Mouse (Mus musculus) G1E (cell line): Measurements from ENCODE around the gene Hoxb7.

Experiments
- CTCF ChIP-seq: IDR thresholded peaks from 2 replicates; pipeline ENCODE4 v1.5.1; 2012; ENCODE audit warnings: low read depth, low read length, inconsistent platforms, mixed read lengths
- GATA1 ChIP-seq: IDR thresholded peaks from 2 replicates; pipeline ENCODE4 v1.6.1; 2012; ENCODE audit warnings: borderline replicate concordance, low read length, inconsistent platforms, mixed read lengths
- GATA2 ChIP-seq: IDR thresholded peaks from 2 replicates; pipeline ENCODE4 v1.6.1; 2012; ENCODE audit warnings: low read depth, low read length, inconsistent platforms, borderline replicate concordance
- POLR2AphosphoS5 ChIP-seq: IDR thresholded peaks from 2 replicates; pipeline ENCODE4 v1.6.1; 2012; ENCODE audit warnings: low read depth, low read length, inconsistent platforms; ENCODE audit not compliant: insufficient replicate concordance
- TAL1 ChIP-seq: conservative IDR thresholded peaks from 2 replicates; pipeline ENCODE4 v1.6.1; 2012; ENCODE audit warnings: low read depth, low read length, inconsistent platforms, mixed read lengths

DNA sequence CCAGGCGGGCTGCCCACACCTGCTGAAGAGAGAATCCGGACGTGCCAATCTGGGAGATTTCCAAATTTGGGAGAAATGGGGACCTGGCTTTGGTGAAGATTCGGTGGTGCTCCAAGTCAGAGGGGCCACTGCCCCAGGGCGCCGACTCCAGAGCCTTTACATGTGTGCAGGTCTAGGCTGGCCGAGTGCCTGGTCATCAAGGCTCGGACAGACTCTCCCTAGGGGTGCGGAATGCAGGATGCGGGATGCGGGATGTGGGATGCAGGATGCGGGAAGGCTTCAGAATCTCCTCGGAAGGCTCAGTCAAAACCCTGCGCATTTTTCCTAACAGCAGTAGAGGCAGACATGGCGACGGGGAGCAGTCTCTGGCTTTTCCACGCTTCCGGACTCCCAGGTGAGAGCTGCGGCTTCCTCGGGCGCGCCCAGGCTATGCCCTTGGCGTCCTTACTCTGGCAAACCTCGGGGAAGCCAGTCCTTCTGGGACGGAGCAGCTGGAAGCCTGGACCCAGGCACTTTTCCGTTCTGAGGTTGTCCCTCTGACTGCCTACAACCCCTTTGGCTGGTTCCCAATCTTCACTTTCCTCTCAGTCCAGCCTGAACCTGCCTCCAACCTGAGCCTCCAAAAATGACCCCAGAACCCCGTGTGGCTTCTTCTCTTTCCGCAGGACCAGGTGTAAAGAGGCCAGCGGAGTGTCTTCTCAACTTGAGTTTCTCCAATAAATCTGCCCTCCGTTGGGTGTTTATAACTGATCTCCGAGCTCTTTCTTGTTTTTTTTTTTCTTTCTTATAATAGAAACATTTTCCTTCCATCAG is 6.8 kb upstream of the Hoxb7 start:
- TF ChIP-seq CTCF (no peak), GATA1 (no peak), TAL1 (no peak), GATA2 (no peak), POLR2AphosphoS5 (no peak)
